Mouse (Mus musculus) CH12.LX (cell line): Measurements from ENCODE around the gene Olfr273.

Experiments
- ELF1 ChIP-seq: IDR thresholded peaks from 2 replicates; pipeline ENCODE4 v1.6.1; 2014; ENCODE audit warnings: low read depth, mild to moderate bottlenecking, inconsistent platforms, low read length, improper control_type of control experiment
- HCFC1 ChIP-seq: IDR thresholded peaks from 2 replicates; pipeline ENCODE4 v1.6.1; 2012; ENCODE audit warnings: low read depth, mild to moderate bottlenecking, inconsistent platforms, low read length, improper control_type of control experiment
- USF1 ChIP-seq: IDR thresholded peaks from 2 replicates; pipeline ENCODE4 v1.6.1; 2014; ENCODE audit warnings: low read depth, mild to moderate bottlenecking, inconsistent platforms, low read length, improper control_type of control experiment

GRCm38 (mm10) chr4:52864156-52864555 lies 5.1 kb upstream of the Olfr273 start:
- no peak for TF ChIP-seq USF1
- TF ChIP-seq ELF1, result no peak
- no peak for TF ChIP-seq HCFC1
